Mouse (Mus musculus) gastrocnemius, postnatal 25 days (tissue): ENCODE results near the gene Mob3a. TPM values are rescaled to one million over a fixed set of nuclear protein-coding genes. Genes with fewer than 3 reads are reported as not detected.
A peak's percentile ranks its signal among the peaks of the same experiment; 100 is the strongest.
"Not testable (repeated sequence)": the region's sequence is repeated elsewhere in the genome, so short reads cannot be mapped to it uniquely, and the experiment has no call there.

Experiments used
- DNase-seq: peaks from one replicate; pipeline ENCODE4 v3.0.0; 2022
- total RNA-seq, 2 experiments: library from RNA; stranded (reverse); gene quantifications; 1 replicate in 1 of 2; 2 replicates in 1 of 2; pipeline ENCODE4 v1.2.3; 2021

Gene Mob3a
- total RNA-seq, 2 experiments from 2014 or later, result 5.7 to 6.8 TPM

DNA sequence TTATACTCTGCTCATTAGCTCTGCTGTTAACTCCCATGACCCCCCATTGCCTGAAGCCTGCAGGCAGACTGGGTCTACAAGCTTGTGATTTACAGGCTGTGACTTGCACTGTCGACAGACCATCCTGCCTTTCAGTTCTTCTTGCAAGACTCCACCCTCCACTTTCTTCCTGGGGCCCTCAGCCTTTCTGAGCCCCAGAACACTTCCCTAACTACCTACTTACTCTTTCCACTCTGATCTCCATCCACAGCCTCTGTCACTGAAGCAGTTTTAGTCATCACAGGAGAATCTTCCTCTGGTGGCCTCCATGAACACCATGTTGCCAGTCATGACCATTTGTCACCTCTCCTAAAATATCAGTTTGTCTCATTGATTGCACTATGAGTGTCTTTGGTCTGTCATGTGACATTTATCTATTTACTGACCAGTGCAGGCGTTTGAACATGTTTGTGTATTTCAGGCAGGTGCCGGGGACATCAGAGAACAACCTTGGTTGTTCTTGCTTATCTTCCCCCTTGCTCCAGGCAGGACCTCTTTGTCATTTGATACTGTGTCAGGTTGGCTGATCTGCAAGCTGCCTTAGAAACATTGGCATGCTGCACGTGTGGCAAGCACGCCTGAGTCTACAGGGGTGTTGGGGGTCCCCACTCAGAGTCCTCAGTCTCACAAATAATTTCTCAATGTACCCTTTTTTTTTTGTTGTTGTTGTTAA, 38.1 kb downstream of the Mob3a start:
- no peak for DNase-seq

DNA sequence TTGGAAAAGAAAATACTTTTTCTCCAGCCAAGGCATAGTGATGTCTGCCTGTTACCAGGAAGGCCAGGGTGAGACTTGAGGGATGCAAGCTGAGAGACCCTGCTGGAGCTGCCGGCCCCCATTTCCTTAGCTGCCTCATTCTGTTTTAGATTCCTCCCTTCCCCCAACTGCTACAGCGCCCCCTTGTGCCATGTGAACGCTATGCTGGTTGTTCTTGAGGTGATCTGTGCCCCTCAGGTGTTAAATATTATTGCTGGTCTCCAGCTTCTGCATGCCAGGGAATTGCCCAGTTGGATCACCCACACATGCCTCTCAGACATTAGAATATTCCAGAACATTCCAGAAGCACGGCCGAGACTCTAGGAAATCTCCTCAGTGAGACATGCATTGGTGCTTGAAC, 40.6 kb downstream of the Mob3a start:
- no peak for DNase-seq

DNA sequence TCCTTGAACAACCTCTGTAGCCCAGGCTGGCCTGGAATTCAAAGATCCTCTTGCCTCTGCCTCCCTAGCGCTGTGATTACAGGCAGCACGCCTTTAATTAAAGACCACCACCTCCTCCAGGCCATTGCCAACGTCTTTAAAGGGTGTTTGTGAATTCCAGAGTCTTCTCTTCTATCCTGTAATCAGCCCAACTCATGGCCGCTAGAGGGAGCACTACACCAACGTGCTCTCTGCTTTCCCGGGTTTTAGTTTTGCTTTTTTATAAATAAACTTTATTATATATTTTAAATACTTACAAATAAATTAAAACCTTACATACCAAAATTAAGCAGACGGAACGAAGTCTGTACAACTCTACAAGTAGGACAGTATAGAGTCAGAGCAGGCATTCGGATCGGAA, 42.6 kb downstream of the Mob3a start:
- DNase-seq, result no peak

DNA sequence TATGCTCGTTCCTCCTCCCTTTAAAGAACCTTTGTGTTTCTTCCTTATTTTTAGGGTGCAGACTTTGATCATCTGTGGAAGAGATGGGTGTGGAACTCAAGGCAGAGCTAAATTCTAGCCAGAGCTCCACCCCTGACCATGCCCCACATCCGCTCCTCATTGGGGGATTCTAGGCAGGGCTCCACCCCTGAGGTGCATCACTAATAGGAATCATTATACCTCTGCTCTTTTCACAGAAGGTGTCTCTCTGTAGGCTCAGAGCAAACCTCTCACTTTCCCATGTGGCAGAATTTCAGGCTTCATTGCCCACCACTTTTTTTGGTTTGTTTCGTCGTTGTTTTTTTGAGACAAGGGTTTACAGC, 43.0 kb downstream of the Mob3a start:
- no peak for DNase-seq

DNA sequence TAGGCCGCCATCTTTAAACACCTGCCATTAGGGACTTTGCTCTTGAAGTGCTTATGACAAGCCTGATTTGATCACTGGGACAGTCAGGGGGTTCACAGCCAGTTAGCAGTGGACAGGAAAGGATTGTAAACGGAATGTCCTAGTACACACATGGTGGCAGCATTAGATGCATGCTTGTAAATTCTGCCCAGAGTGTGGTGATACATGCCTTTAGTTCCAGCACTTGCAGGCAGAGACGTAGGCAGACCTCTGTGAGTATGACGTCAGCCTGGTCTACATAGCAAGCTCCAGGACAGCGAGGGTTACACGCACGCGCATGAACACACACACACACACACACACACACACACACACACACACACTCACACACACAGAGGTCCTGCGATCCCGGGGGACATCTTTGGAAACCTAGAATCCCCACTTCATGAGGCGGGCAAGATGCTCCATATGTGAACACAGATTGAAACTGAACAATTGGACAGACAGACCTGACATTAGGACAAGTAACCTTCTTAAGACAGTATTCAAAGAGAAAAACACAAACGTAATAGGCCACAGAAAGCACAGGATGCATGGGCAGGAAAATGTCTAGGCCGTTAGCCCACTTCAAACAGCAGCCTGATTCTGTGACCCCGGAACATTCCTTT, 43.5 kb downstream of the Mob3a start:
- DNase-seq, result no peak

DNA sequence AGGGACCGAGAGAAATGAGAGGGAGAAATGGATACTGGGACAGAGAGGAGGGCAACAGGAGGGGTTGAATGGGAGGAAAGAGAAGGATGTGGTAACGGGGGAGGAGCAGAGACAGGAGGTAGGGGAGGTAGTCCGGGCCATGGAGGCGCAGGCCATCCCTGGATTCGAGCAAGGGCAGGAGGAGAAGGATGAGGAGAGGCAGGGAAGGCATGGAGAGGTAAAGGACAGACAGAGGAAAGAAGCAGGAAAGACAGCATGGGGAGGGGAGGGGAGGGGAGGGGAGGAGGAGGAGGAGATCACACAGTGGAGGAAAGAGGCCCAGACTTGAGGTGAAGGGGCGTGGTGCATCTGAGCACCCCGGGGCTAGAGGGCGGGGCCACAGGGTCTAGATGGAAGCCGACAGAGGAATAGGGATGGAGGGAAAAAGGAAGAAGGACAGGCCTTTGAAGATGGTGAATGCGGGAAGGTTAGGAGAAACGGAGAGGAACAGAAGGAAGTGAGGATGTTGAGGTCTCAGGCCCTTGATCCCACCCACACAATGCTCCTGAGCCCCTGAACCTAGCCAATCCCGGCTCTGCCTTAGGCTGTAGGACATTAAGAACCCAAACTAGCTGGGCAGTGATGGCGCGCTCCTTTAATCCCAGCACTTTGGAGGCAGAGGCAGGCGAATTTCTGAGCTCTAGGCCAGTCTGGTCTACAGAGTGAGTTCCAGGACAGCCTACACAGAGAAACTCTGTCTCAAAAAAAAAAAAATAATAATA, 44.7 kb downstream of the Mob3a start, which contains the start of gene Btbd2:
Btbd2 (minus strand) TSS at position 209 of the 761 bp plus-strand sequence.
- no peak for DNase-seq

DNA sequence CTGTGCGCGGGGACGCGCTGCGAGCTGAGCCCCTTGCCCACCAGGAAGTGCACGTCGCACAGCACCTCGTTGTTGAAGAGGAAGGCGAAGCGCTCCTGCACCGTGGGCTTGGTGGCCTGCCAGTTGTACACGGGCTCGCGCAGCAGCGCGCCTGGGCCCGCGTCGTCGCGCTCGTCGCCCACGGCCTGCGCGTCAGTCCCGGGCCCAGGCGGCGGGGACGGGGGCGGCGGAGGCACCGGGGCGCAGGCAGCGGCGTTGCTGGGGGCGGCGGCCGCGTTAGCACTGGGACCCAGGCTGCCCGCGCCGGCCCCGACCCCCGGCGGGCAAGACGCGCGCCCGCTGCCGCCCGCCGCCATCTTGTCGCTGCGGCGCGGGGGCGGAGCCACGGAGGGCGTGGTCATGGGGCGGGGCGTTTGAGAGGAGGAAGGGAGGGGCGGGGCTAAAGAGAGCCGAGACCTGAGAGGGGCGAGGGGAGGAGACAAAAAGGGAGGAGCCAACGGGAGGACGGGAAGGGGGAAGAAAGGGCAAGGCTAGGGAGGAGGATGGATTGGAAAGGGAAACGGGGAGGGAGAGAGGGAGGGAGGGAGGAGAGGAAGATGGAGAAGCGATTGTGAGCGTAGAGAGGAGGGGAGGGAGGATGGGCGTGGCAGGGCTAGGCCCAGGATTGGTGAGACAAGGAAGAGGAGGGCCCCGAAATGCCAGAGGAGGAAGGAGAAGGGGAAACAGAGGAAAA, 45.5 kb downstream of the Mob3a start:
- DNase-seq, result peak; percentile 95

DNA sequence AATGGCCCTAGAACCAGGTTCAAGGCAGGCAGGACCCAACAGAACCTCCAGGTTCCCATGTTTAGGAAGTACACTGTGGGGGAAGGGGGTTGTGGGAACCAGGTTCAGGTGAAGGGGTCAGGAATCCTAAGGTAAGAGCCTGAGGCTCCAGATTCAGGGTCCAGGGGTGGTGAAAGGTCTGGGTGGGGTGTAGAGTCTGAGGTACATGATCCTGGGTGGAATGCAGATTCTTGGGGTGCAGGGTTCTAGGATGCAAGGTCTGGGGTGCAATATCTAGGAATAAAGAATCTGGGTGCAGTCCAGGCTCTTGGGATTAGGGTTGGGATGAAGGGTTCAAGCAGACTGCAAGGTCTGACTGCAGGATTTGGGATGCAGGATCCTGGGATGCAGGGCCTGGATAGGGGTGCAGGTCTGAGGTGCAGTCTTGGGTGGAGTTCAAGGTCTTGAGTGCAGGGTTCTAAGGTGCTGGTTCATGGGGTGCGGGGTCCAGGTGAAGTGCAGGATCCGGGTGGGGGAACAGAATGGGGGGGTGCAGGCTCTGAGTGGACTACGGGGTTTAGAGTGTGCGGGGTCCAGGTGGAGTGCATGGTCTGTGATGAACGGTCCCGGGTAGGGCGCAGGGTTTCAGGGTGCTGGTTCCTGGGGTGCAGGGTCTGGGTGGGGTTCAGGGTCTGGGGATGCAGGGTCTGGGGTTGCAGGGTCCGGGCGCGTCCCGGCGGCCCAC, 46.2 kb downstream of the Mob3a start:
- no peak for DNase-seq

DNA sequence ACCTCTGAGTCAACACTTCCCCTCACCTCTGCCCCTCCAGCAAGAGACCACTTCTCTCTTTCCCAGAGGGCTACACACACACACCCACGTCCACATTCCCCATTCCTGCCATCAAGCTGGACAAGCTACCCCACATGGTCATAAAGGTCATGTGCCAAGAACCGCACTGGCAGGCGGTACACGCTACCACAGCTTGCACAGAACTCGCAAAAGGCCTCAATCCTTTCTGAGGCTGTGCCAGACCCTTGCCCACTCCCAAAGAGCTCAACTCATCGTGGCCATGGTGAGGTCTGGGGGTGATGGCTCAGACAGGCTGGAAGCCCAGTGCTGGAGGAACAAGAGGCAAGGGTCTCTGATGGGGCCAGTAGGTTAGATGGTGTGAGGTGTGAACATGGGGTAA, 46.9 kb downstream of the Mob3a start:
- DNase-seq, result no peak

DNA sequence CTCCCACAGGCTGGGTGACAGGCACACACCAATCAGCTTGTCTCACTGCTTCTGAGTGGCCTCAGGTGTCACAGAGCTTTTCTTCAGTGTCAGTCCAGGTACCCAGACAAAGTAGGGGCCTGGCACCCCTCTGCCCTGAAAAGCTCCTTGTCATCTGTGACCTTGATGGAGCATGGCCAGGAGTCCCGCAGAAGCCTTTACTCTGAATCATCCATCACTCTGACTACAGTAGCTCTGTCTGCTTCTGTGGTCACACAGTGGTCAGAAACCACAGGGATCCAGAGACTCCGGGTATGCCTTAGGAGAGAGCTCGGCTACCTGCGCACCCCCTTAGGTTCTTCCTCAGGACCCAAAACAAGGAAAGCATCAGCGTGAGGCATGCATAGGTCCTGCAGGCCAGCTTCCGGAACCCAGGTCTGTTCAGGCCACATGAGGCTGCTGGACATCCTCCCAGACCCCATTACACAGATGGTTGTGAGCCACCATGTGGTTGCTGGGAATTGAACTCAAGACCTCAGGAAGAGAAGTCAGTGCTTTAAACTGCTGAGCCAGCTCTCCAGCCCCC, 48.5 kb downstream of the Mob3a start:
- DNase-seq, result no peak

DNA sequence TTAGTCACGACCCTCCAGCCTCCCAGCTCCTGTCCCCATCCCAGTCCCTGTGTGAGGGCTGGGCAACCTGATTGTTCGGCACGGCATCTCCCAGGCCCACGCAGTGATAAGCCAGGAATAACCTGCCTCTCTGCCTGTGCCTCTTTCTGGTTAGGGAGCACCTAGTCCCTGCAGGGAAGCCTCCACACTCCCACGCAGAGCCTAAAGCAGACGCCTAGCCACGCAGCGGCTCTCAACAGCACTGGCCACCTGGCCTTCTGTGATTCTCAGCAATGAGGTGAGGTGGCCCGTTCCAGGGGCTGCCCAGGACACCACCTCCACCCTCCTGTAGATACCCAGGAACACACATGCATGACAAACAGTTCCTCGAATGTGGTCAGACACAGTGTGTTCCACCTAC, 51.4 kb downstream of the Mob3a start:
- no peak for DNase-seq

DNA sequence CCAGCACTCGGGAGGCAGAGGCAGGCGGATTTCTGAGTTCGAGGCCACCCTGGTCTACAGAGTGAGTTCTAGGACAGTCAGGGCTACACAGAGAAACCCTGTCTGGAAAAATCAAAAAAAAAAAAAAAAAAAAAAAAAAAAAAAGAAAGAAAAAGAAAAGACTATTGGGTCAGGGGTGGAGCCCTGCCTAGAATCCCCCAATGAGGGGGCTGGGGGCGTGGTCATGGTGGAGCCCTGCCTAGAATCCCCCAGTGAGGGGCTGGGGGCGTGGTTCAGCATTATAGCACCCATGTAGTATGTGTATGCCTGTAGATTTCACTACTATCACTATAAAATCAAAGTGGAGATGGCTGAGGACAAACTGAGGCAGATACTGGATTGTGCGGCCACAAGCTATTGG, 51.9 kb downstream of the Mob3a start:
- not testable (repeated sequence) for DNase-seq

DNA sequence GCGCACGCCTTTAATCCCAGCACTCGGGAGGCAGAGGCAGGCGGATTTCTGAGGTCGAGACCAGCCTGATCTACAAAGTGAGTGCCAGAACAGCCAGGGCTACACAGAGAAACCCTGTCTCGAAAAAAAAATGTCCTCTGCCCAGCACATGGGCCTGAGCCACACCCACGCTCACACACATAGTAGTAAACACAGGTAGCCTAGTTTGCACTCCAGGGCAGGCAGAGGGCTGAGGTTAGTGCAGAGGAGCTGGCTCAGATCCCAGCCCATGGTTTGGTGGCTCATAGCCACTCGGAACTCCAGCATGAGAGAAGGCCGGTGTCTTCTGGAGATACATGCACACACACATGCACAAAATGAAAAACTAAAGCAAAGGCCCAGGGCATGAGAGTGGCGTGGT, 54.8 kb downstream of the Mob3a start:
- no peak for DNase-seq

DNA sequence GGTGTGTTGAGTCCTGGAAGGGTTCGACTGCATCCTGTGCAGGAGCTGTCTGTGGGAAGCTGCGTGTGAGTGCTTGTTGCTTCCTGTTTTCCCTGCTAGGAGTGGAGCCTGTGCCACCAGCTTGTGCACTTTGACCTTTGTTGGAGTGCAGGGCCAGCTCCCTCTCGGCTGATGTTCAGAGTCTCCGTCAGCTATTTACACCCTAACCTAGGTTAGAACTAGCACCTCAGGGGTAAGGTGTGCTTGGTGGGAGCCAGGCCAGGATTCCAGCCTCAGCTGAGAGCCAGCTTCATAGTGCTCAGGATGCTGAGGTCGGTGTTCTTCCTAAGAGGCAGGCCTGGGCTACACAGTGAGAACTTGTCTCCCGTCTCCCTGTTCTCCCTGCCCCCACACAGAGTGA, 66.4 kb downstream of the Mob3a start:
- DNase-seq, result no peak

Other genes with a start within 250 kb of the Mob3a start
- gene Onecut3, start 207.1 kb downstream of the Mob3a start, total RNA-seq, result not detected
- gene Atp8b3, start 162.9 kb downstream of the Mob3a start, total RNA-seq, result not detected
- 1 to 10 TPM; 8.4 to 9.3 TPM for gene Rexo1, start 140.4 kb downstream of the Mob3a start, total RNA-seq
- 1 to 10 TPM; 1.2 to 2.0 TPM for gene Klf16, start 124.7 kb downstream of the Mob3a start, total RNA-seq
- 10 to 100 TPM; 53.8 to 58.8 TPM for gene Abhd17a, start 111.6 kb downstream of the Mob3a start, total RNA-seq
- 10 to 100 TPM; 14.3 to 18.4 TPM for gene Scamp4, start 99.1 kb downstream of the Mob3a start, total RNA-seq
- 1 to 10 TPM in 1 of 2 experiments, under 1 TPM in 1; 0.92 to 1.2 TPM for gene Adat3, start 99.1 kb downstream of the Mob3a start, total RNA-seq
- under 1 TPM; 0.21 to 0.33 TPM for gene Gm49322, start 96.0 kb downstream of the Mob3a start, total RNA-seq
- 10 to 100 TPM; 85.8 to 99.9 TPM for gene Csnk1g2, start 79.1 kb downstream of the Mob3a start, total RNA-seq
- 10 to 100 TPM; 30.5 to 31.4 TPM for gene Btbd2, start 44.9 kb downstream of the Mob3a start, total RNA-seq
- gene Mknk2, start 23.9 kb downstream of the Mob3a start, total RNA-seq, result 100 to 1,000 TPM; 243 to 270 TPM
- 1 to 10 TPM; 2.4 to 3.8 TPM for gene Izumo4, start 207 bp upstream of the Mob3a start, total RNA-seq
- 10 to 100 TPM; 22.1 to 25.0 TPM for gene Ap3d1, start 40.3 kb upstream of the Mob3a start, total RNA-seq
- gene Dot1l, start 53.2 kb upstream of the Mob3a start, total RNA-seq, result 10 to 100 TPM; 24.6 TPM
- gene Sf3a2, start 96.2 kb upstream of the Mob3a start, total RNA-seq, result 10 to 100 TPM; 24.0 to 24.9 TPM
- 10 to 100 TPM; 22.4 to 27.3 TPM for gene Plekhj1, start 96.6 kb upstream of the Mob3a start, total RNA-seq
- gene Amh, start 103.3 kb upstream of the Mob3a start, total RNA-seq, result under 1 TPM; 0.20 to 0.21 TPM
- 100 to 1,000 TPM; 395 to 415 TPM for gene Jsrp1, start 111.5 kb upstream of the Mob3a start, total RNA-seq
- gene Oaz1, start 124.7 kb upstream of the Mob3a start, total RNA-seq, result 100 to 1,000 TPM; 651 to 657 TPM
- 10 to 100 TPM; 13.3 to 15.5 TPM for gene Lingo3, start 142.1 kb upstream of the Mob3a start, total RNA-seq
- 10 to 100 TPM; 19.0 to 22.3 TPM for gene Lsm7, start 153.2 kb upstream of the Mob3a start, total RNA-seq
- gene Sppl2b, start 153.3 kb upstream of the Mob3a start, total RNA-seq, result 10 to 100 TPM; 21.7 to 23.6 TPM
- gene Tmprss9, start 169.9 kb upstream of the Mob3a start, total RNA-seq, result not detected
- gene Timm13, start 199.0 kb upstream of the Mob3a start, total RNA-seq, result 100 to 1,000 TPM; 114 to 125 TPM
- 1 to 10 TPM; 3.7 to 5.1 TPM for gene Lmnb2, start 216.3 kb upstream of the Mob3a start, total RNA-seq
- 10 to 100 TPM; 12.7 to 30.0 TPM for gene Gadd45b, start 228.1 kb upstream of the Mob3a start, total RNA-seq